Mouse (Mus musculus) frontal cortex, postnatal 14 days (tissue): ENCODE results near the gene B130006D01Rik.
"Not testable (repeated sequence)": the region's sequence is repeated elsewhere in the genome, so short reads cannot be mapped to it uniquely, and the experiment has no call there.

Source experiments
- DNase-seq, 2 experiments: peaks; one replicate each; pipeline ENCODE4 v3.0.0; 2022; ENCODE audit warnings: low spot score in 2 of 2

The B130006D01Rik gene

DNA sequence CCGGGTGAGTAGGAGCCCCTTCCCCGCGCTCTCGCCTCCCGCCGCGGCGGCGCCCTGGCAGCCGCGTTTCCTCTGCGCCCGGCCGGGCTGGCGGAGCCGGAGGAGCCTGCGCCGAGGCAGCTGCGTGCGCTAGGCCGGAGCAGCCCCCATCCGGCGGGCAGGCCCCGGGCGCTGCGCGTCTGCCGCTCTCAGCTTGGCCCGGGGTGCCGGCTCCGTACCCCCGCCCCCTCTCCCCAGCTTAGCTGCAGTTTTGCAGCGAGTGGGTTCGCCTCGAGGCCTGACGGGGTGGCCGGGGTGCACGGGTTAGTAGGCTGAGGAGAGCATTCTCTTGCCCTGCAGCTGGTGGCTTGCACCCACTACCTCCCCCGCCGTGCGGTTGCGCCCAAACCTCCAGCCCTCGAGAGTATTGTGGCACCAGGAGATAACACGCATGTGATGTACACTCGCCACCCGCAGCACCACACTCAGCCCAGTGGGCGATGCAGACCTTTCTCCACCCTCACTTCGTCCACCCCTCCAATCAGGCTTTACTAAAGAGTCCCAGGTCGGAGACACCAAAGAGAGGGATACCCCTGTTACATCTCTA, 10.1 kb upstream of the B130006D01Rik start:
- peak; percentile 44 to 48 for DNase-seq

GRCm38 (mm10) chr11:95713811-95714241, 9.6 kb upstream of the B130006D01Rik start:
- DNase-seq: no peak

DNA sequence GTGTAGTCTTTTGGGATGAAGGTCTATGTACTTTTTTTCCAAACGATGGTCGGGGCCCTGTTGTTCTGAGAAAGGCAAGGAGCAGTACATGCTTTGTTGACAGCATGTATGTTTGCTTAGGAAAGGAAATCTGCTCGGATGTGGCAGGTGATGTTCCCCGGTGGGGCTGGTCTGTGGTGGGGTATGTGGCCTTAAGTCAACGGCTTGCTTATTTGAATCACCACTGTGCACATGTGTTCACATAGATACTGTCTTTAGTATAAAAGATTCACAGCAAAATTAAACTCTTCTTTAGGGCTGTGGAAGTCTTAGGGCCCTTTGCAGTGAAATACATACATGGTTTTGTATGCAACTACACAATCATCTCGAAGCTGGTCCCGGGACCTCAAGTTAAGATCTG, 9.0 kb upstream of the B130006D01Rik start:
- DNase-seq: no peak

GRCm38 (mm10) chr11:95716136-95716535, 7.3 kb upstream of the B130006D01Rik start:
- no peak for DNase-seq

GRCm38 (mm10) chr11:95719356-95719755, 4.0 kb upstream of the B130006D01Rik start:
- DNase-seq: no peak

DNA sequence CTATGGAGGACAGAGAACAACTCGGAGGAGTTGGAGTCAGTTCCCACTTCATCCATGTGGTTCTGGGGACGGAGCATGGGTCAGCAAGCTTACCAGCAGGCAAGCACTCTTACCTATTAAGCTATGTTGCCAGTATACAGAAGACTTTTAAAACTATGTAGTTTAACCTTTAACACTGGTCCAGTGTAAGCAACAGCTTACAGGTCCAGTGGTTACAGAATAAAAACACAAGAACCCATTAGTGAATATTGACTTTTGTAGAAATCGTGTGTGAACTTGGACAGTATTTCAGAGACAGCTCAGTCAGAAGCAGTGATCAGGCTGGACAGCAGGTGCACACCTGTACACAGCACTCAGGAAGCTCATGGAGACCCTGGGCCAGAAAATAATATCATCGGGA, 1.1 kb downstream of the B130006D01Rik start:
- no peak for DNase-seq

- no peak for DNase-seq
These were observed 2.8 kb downstream of the B130006D01Rik start for GRCm38 (mm10) chr11:95726156-95726555.

DNA sequence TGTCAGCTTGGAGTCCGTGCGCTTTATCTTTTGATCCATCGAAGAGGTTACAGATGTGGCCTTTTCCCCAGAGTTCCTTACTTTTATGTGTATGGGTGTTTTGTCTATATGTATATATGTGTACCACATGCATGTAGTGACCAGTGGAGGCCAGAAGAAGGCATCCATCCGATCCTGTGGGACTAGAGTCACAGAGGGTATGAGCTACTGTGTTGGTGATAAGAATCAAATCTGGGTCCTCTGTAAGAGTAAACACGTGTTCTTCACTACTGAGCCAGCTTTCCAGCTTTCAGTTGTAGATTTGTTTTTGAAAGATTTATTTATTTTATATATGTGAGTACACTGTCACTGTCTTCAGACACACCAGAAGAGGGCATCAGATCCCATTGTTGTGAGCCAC, 4.6 kb downstream of the B130006D01Rik start:
- DNase-seq: no peak

GRCm38 (mm10) chr11:95728916-95729907, 5.8 kb downstream of the B130006D01Rik start:
- no peak for DNase-seq

- no peak for DNase-seq
These were observed 11.1 kb downstream of the B130006D01Rik start for GRCm38 (mm10) chr11:95734485-95734884.

DNA sequence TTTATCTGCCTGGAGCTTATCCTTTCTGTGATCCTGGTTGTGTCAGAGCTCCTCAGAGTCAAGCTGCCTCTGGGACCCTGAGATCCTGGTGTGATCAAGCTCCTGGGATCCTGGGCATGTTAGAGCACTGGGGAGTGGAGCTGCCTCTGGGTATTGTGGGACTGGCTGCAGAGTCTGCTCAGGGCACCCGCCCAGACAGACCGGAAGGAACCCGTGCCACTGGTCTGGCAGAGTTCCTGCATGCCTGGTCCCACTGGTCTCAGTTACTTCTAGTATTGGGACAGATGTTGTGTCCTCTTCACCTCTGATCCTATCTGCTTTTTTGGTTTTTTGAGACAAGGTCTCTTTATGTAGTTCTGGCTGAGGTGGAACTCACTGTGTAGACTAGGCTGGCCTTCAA, 14.4 kb downstream of the B130006D01Rik start:
- no peak for DNase-seq

- no peak for DNase-seq
These were observed 21.1 kb downstream of the B130006D01Rik start for GRCm38 (mm10) chr11:95744521-95744920.

- DNase-seq: no peak
These were observed 23.4 kb downstream of the B130006D01Rik start for GRCm38 (mm10) chr11:95746821-95747220.

- no peak for DNase-seq
These were observed 24.9 kb downstream of the B130006D01Rik start for GRCm38 (mm10) chr11:95748331-95748730.

GRCm38 (mm10) chr11:95749619-95750018, 26.2 kb downstream of the B130006D01Rik start:
- DNase-seq: no peak

DNA sequence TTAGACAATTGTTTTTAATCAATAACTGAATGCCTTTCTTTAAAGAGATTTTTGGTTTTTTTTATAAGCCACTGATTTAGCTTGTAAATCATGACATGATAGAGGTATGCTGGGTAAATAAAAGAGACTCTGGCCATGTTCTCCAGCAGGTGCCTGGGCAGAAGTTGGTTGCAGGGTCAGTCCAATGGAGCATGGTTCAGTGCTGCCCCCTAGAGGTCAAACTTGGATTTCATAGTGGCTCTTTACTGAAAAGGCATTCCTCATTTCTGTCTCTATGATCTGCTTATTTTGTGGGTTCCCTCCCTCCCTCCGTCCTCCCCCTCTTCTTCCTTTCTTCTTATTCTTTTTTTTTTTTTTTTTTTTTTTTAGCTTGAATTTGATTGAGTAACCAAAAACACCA, 27.6 kb downstream of the B130006D01Rik start:
- peak in 1 of 2 experiments; percentile 66 for DNase-seq

GRCm38 (mm10) chr11:95755137-95755536, 31.8 kb downstream of the B130006D01Rik start:
- DNase-seq: not testable (repeated sequence)

GRCm38 (mm10) chr11:95760521-95760920, 37.1 kb downstream of the B130006D01Rik start:
- no peak for DNase-seq

DNA sequence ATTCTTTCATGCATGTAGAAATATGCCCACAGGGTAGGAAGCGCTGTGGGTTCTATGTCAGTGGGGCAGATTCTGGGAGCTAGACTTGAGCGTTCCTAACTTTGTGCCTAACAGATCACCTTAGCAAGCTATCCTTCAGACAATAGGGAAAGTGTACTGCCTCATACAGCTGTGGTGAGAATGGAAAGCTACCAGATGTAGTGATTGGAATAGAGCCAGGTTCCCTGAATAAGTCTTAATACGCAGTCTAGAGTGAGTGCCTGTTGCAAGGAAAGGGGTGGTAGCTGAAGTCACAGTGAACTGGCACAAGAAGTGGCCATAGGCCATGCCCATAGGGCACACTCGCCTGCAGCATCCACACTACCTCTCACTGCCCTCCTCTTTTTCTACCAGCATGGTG, 39.6 kb downstream of the B130006D01Rik start:
- no peak for DNase-seq

DNA sequence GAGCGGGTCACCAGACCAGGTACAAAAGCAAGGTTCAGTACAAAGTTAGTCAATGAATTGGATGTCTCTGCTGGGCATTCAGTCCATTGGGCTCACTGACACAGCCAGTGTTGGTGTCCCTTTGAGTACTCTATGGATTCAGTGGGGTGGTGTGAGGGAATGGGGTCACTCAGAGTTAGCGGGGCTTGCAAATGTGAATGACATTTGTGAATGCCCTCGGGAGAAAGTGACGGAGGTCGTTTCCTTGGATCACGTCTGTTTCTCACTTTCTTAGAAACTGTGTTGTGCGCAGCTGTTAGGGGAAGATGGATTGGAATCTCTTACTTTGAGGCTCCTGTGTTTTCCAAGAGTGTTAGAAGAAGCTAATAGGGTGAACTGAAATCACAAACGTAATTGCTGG, 41.4 kb downstream of the B130006D01Rik start:
- DNase-seq: no peak

GRCm38 (mm10) chr11:95765334-95765733, 41.9 kb downstream of the B130006D01Rik start:
- DNase-seq: no peak

- DNase-seq: no peak
These were observed 44.9 kb downstream of the B130006D01Rik start for GRCm38 (mm10) chr11:95768244-95768643.

GRCm38 (mm10) chr11:95769208-95769607, 45.8 kb downstream of the B130006D01Rik start:
- DNase-seq: no peak
